Mouse (Mus musculus): ENCODE data around the gene Atn1.

GRCm38 (mm10) chr6:124729850-124730705 lies 26.2 kb downstream of the Atn1 start:
- no peak for TF ChIP-seq CTCF (IDR thresholded peaks at IDR 0.05; ENCODE audit: low read depth, low read length)
- TF ChIP-seq GATA1 (IDR thresholded peaks at IDR 0.05; ENCODE audit: borderline replicate concordance, low read length), result no peak
- no peak for TF ChIP-seq POLR2AphosphoS5 (IDR thresholded peaks at IDR 0.05; ENCODE audit: insufficient replicate concordance, low read depth, low read length)
- no peak for TF ChIP-seq TAL1 (conservative IDR thresholded peaks at IDR 0.05; ENCODE audit: low read depth, low read length)
- TF ChIP-seq GATA2 (IDR thresholded peaks at IDR 0.05; ENCODE audit: borderline replicate concordance, low read depth, low read length), result no peak

All from G1E (cell line).